Mouse (Mus musculus): ENCODE data around the gene Gm44965. TPM values are rescaled to one million over a fixed set of nuclear protein-coding genes. Genes with fewer than 3 reads are reported as not detected.

The Gm44965 gene
- polyA plus RNA-seq, 1 experiment = 1.5 TPM

GRCm38 (mm10) chr6:48589194-48589750 is 4.5 kb upstream of the Gm44965 start, which contains the start of gene Gm45021:
Gene Gm45021 (plus strand): TSS chr6:48589610.
- Histone ChIP-seq H3K36me3 (ENCODE audit: control insufficient read depth, insufficient read depth) (no peaks in the 10 kb centered on the region), H3K27me3 (ENCODE audit: control insufficient read depth, insufficient read depth, insufficient read length) (no peaks in the 10 kb centered on the region), H3K4me2 (ENCODE audit: low read depth) (no peak within 1 kb of the TSS), H3ac (ENCODE audit: control insufficient read depth, insufficient read length) (no peak within 1 kb of the TSS), H3K79me2 (ENCODE audit: control insufficient read depth, insufficient read depth) (no peaks in the 10 kb centered on the region), H3K4me3 (no peak within 1 kb of the TSS)
- no peak for TF ChIP-seq TCF3 (IDR thresholded peaks at IDR 0.05; ENCODE audit: insufficient read length, low read depth)
- TF ChIP-seq E2F4 (IDR thresholded peaks at IDR 0.05; ENCODE audit: insufficient read depth) = no peak
- TF ChIP-seq POLR2A (IDR thresholded peaks at IDR 0.05; ENCODE audit: insufficient read length, low read depth) = no peak
- no peak for TF ChIP-seq MYOG (IDR thresholded peaks at IDR 0.05; ENCODE audit: control insufficient read depth in 1 of 3, insufficient read depth in 1 of 3, insufficient read length in 2 of 3, low read depth in 2 of 3)
- no peak for TF ChIP-seq USF1 (IDR thresholded peaks at IDR 0.05; ENCODE audit: low read depth)
- no peak for TF ChIP-seq MYOD1 (IDR thresholded peaks at IDR 0.05; ENCODE audit: control insufficient read depth in 1 of 3, insufficient read length in 2 of 3, low read depth in 2 of 3)
- TF ChIP-seq SRF (IDR thresholded peaks at IDR 0.05; ENCODE audit: control insufficient read depth, insufficient read length, low read depth) = no peak
- TF ChIP-seq REST (IDR thresholded peaks at IDR 0.05; ENCODE audit: insufficient read depth, insufficient read length) = no peak
- no peak for TF ChIP-seq POLR2AphosphoS2 (IDR thresholded peaks at IDR 0.05; ENCODE audit: insufficient read length, low read depth)
- TF ChIP-seq MAX (IDR thresholded peaks at IDR 0.05; ENCODE audit: low read depth) = no peak
- TF ChIP-seq TCF12 (IDR thresholded peaks at IDR 0.05; ENCODE audit: insufficient read depth, poor library complexity, severe bottlenecking) = no peak
- no peak for TF ChIP-seq CEBPB (IDR thresholded peaks at IDR 0.05; ENCODE audit: insufficient read depth, poor library complexity, severe bottlenecking)

- Histone ChIP-seq H3K4me2 (ENCODE audit: low read depth) (no peak overlapping the region), H3K36me3 (ENCODE audit: control insufficient read depth, insufficient read depth) (no peaks in the 10 kb centered on the region), H3ac (ENCODE audit: control insufficient read depth, insufficient read length) (no peak overlapping the region), H3K4me3 (no peak overlapping the region), H3K79me2 (ENCODE audit: control insufficient read depth, insufficient read depth) (peaks cover 16% of the 10 kb centered on the region), H3K27me3 (ENCODE audit: control insufficient read depth, insufficient read depth, insufficient read length) (no peaks in the 10 kb centered on the region)
- TF ChIP-seq TCF3 (IDR thresholded peaks at IDR 0.05; ENCODE audit: insufficient read length, low read depth) = no peak
- no peak for TF ChIP-seq MAX (IDR thresholded peaks at IDR 0.05; ENCODE audit: low read depth)
- TF ChIP-seq MYOG (IDR thresholded peaks at IDR 0.05; ENCODE audit: control insufficient read depth in 1 of 3, insufficient read depth in 1 of 3, insufficient read length in 2 of 3, low read depth in 2 of 3) = peak in 1 of 3 experiments; percentile 19
- TF ChIP-seq MYOD1 (IDR thresholded peaks at IDR 0.05; ENCODE audit: control insufficient read depth in 1 of 3, insufficient read length in 2 of 3, low read depth in 2 of 3) = peak in 2 of 3 experiments; percentile 52 to 60
- no peak for TF ChIP-seq E2F4 (IDR thresholded peaks at IDR 0.05; ENCODE audit: insufficient read depth)
- TF ChIP-seq TCF12 (IDR thresholded peaks at IDR 0.05; ENCODE audit: insufficient read depth, poor library complexity, severe bottlenecking) = no peak
- TF ChIP-seq REST (IDR thresholded peaks at IDR 0.05; ENCODE audit: insufficient read depth, insufficient read length) = no peak
- TF ChIP-seq CEBPB (IDR thresholded peaks at IDR 0.05; ENCODE audit: insufficient read depth, poor library complexity, severe bottlenecking) = no peak
- TF ChIP-seq USF1 (IDR thresholded peaks at IDR 0.05; ENCODE audit: low read depth) = no peak
Measured at GRCm38 (mm10) chr6:48591221-48591845, 2.4 kb upstream of the Gm44965 start.

GRCm38 (mm10) chr6:48591871-48592270 is 1.9 kb upstream of the Gm44965 start:
- no peak overlapping the region for H3ac ChIP-seq (ENCODE audit: control insufficient read depth, insufficient read length)
- no peaks in the 10 kb centered on the region for H3K27me3 ChIP-seq (ENCODE audit: control insufficient read depth, insufficient read depth, insufficient read length)
- H3K4me2 ChIP-seq (ENCODE audit: low read depth) = no peak overlapping the region
- no peaks in the 10 kb centered on the region for H3K36me3 ChIP-seq (ENCODE audit: control insufficient read depth, insufficient read depth)
- no peak overlapping the region for H3K4me3 ChIP-seq
- H3K79me2 ChIP-seq (ENCODE audit: control insufficient read depth, insufficient read depth) = peaks cover 16% of the 10 kb centered on the region
- TF ChIP-seq TCF12 (IDR thresholded peaks at IDR 0.05; ENCODE audit: insufficient read depth, poor library complexity, severe bottlenecking) (no peak), USF1 (IDR thresholded peaks at IDR 0.05; ENCODE audit: low read depth) (no peak), POLR2AphosphoS2 (IDR thresholded peaks at IDR 0.05; ENCODE audit: insufficient read length, low read depth) (no peak), TCF3 (IDR thresholded peaks at IDR 0.05; ENCODE audit: insufficient read length, low read depth) (no peak), MYOD1 (IDR thresholded peaks at IDR 0.05; ENCODE audit: control insufficient read depth in 1 of 3, insufficient read length in 2 of 3, low read depth in 2 of 3) (no peak), MAX (IDR thresholded peaks at IDR 0.05; ENCODE audit: low read depth) (no peak), CEBPB (IDR thresholded peaks at IDR 0.05; ENCODE audit: insufficient read depth, poor library complexity, severe bottlenecking) (no peak), SRF (IDR thresholded peaks at IDR 0.05; ENCODE audit: control insufficient read depth, insufficient read length, low read depth) (no peak), POLR2A (IDR thresholded peaks at IDR 0.05; ENCODE audit: insufficient read length, low read depth) (no peak), MYOG (IDR thresholded peaks at IDR 0.05; ENCODE audit: control insufficient read depth in 1 of 3, insufficient read depth in 1 of 3, insufficient read length in 2 of 3, low read depth in 2 of 3) (no peak), REST (IDR thresholded peaks at IDR 0.05; ENCODE audit: insufficient read depth, insufficient read length) (no peak), E2F4 (IDR thresholded peaks at IDR 0.05; ENCODE audit: insufficient read depth) (no peak)

- Histone ChIP-seq H3K79me2 (ENCODE audit: control insufficient read depth, insufficient read depth) (peaks cover 21% of the 10 kb centered on the region), H3K27me3 (ENCODE audit: control insufficient read depth, insufficient read depth, insufficient read length) (no peaks in the 10 kb centered on the region), H3K4me3 (peak overlapping the region; percentile 61), H3K4me2 (ENCODE audit: low read depth) (peak overlapping the region; percentile 81), H3K36me3 (ENCODE audit: control insufficient read depth, insufficient read depth) (peaks cover 9% of the 10 kb centered on the region), H3ac (ENCODE audit: control insufficient read depth, insufficient read length) (peak overlapping the region; percentile 69)
- TF ChIP-seq MAX (IDR thresholded peaks at IDR 0.05; ENCODE audit: low read depth) (no peak), MYOD1 (IDR thresholded peaks at IDR 0.05; ENCODE audit: control insufficient read depth in 1 of 3, insufficient read length in 2 of 3, low read depth in 2 of 3) (peak in 2 of 3 experiments; percentile 16 to 58), REST (IDR thresholded peaks at IDR 0.05; ENCODE audit: insufficient read depth, insufficient read length) (no peak), TCF3 (IDR thresholded peaks at IDR 0.05; ENCODE audit: insufficient read length, low read depth) (no peak), USF1 (IDR thresholded peaks at IDR 0.05; ENCODE audit: low read depth) (no peak), POLR2A (IDR thresholded peaks at IDR 0.05; ENCODE audit: insufficient read length, low read depth) (no peak), MYOG (IDR thresholded peaks at IDR 0.05; ENCODE audit: control insufficient read depth in 1 of 3, insufficient read depth in 1 of 3, insufficient read length in 2 of 3, low read depth in 2 of 3) (peak in 2 of 3 experiments; percentile 35 to 38)
Measured at GRCm38 (mm10) chr6:48594043-48594738, 450 bp downstream of the Gm44965 start.

All from myocyte (in vitro differentiated cells).